9 mouse cellular contexts compared by ENCODE assay signal in genomic region chr6:30551644-30552580, GRCm38 (mm10). TPM values are rescaled to one million over a fixed set of nuclear protein-coding genes. Genes with fewer than 3 reads are reported as not detected.
DNase-seq lines count a peak whose midpoint lies in the region; ATAC-seq and TF ChIP-seq lines count a peak whose summit lies in the region.
"Had no signal": no experiment of that assay in that cellular context is flagged by ENCODE, and none has a peak within 500 bp of the region (broad histone marks: within the 10 kb centered on the region; RNA-seq: fewer than 3 reads in every experiment).

No protein-coding gene starts in this region.

- DNase-seq in layer of hippocampus, adult 11-12 months (ENCODE audit: low spot score): peak; percentile 36
- DNase-seq in layer of hippocampus, adult 8-10 months (ENCODE audit: low spot score in 2 of 2): no peak
- DNase-seq in cerebellum, adult 2 months: peak; percentile 45 to 61
- DNase-seq in forebrain, embryonic 11.5 days (ENCODE audit: low spot score): peak; percentile 77
- DNase-seq in spleen, postnatal 10 days (ENCODE audit: low spot score in 2 of 2): no peak
- DNase-seq in B cell, adult 2 months: no peak

- H3K36me3 ChIP-seq in forebrain, embryonic 11.5 days (ENCODE audit: control insufficient read depth, insufficient read depth, low read length): no peaks in the 10 kb centered on the region
- no peaks in the 10 kb centered on the region for H3K36me3 ChIP-seq in liver, embryonic 12.5 days
- H3K36me3 ChIP-seq: liver, embryonic 15.5 days had no signal

- peaks cover 5% of the 10 kb centered on the region; the same call in 1 of the 2 replicates for H3K4me1 ChIP-seq in cerebellum, adult 2 months (ENCODE audit: control insufficient read depth, insufficient read depth, low read length)
- H3K4me1 ChIP-seq in forebrain, embryonic 11.5 days (replicated peaks; ENCODE audit: control insufficient read depth, insufficient read depth, low read length): peaks cover 18% of the 10 kb centered on the region
- H3K4me1 ChIP-seq in liver, embryonic 12.5 days: 0 out of 2 replicates have a peak, but pooled peaks cover 3% of the 10 kb centered on the region

- peak overlapping the region; percentile 26; the same call in 1 of the 2 replicates for H3K4me2 ChIP-seq in forebrain, embryonic 11.5 days (ENCODE audit: low read depth, low read length, severe bottlenecking)
- 0 out of 2 replicates have a peak overlapping the region, but pooled peaks have one; percentile 11 for H3K4me2 ChIP-seq in liver, embryonic 12.5 days
- H3K4me2 ChIP-seq: liver, embryonic 15.5 days had no signal

- H3K9me3 ChIP-seq in forebrain, embryonic 11.5 days (ENCODE audit: control insufficient read depth, low read length): no peaks in the 10 kb centered on the region; the same call in 1 of the 2 replicates
- H3K9me3 ChIP-seq in liver, embryonic 12.5 days (replicated peaks): no peaks in the 10 kb centered on the region
- H3K9me3 ChIP-seq: liver, embryonic 15.5 days had no signal

- peak; percentile 58 for ATAC-seq in forebrain, embryonic 11.5 days (replicated peaks; ENCODE audit: low FRiP score)
- no peak for ATAC-seq in liver, embryonic 12.5 days
- ATAC-seq in megakaryocyte-erythroid progenitor cell, adult 5-6 weeks (replicated peaks; ENCODE audit: low FRiP score, low TSS enrichment, poor library complexity, severe bottlenecking): no peak

- H3K9ac ChIP-seq in forebrain, embryonic 11.5 days (ENCODE audit: low read length): peak overlapping the region; percentile 58; the same call in 1 of the 2 replicates
- no peak overlapping the region for H3K9ac ChIP-seq in liver, embryonic 12.5 days
- H3K9ac ChIP-seq: liver, embryonic 15.5 days had no signal

- H3K4me3 ChIP-seq in cerebellum, adult 2 months (replicated peaks; ENCODE audit: insufficient read depth, low read depth, low read length): peak overlapping the region; percentile 72
- H3K4me3 ChIP-seq in forebrain, embryonic 11.5 days (ENCODE audit: low read depth, low read length): no peak overlapping the region
- H3K4me3 ChIP-seq in liver, embryonic 12.5 days: no peak overlapping the region
- H3K4me3 ChIP-seq: liver, embryonic 15.5 days had no signal

- TF ChIP-seq POLR2A in cerebellum, adult 2 months (IDR thresholded peaks at IDR 0.05; ENCODE audit: borderline replicate concordance, insufficient read depth, low read length): no peak; the same call in 1 of the 2 replicates

- 4% methylated on average over 23 of the region's 23 CpGs for WGBS in cerebellum, adult 2 months
- WGBS in forebrain, embryonic 11.5 days: 12% methylated on average over 23 of the region's 23 CpGs
- 24% methylated on average over 23 of the region's 23 CpGs for WGBS in liver, embryonic 12.5 days (ENCODE audit: insufficient replicate concordance)

- no peak for TF ChIP-seq CTCF in cerebellum, adult 2 months (IDR thresholded peaks at IDR 0.05; ENCODE audit: borderline replicate concordance, insufficient read depth, low read depth, low read length)

- H3K27ac ChIP-seq in cerebellum, adult 2 months (ENCODE audit: insufficient read depth, low read length): peak overlapping the region; percentile 75
- peak overlapping the region; percentile 84 for H3K27ac ChIP-seq in forebrain, embryonic 11.5 days (ENCODE audit: low read depth, low read length)
- H3K27ac ChIP-seq in liver, embryonic 12.5 days: no peak overlapping the region
- H3K27ac ChIP-seq: liver, embryonic 15.5 days had no signal

- H3K27me3 ChIP-seq in cerebellum, adult 2 months (ENCODE audit: control insufficient read depth, insufficient read depth, low read length): no peaks in the 10 kb centered on the region
- no peaks in the 10 kb centered on the region for H3K27me3 ChIP-seq in forebrain, embryonic 11.5 days (ENCODE audit: control insufficient read depth, insufficient read depth, low read length)
- H3K27me3 ChIP-seq in liver, embryonic 12.5 days (replicated peaks): peaks cover 73% of the 10 kb centered on the region

RNA-seq across cellular contexts. Expression of gene Cpa2, which starts 10.5 kb away (rescaled TPM):
- 1 to 10 TPM; 1.4 to 2.5 (median 1.9) TPM for total RNA-seq in layer of hippocampus, adult 8-10 months (2022)
- polyA plus RNA-seq in cerebellum, adult 2 months (2012; rRNA removed): 7.0 and 7.7 TPM in 2 replicates
- 4.0 TPM in 2 replicates for polyA plus RNA-seq in forebrain, embryonic 11.5 days (2014; fragmentation: Nextera tagmentation; extraction: Ambion mirVana)
- 0.77 and 1.2 TPM in 2 replicates for polyA plus RNA-seq in liver, embryonic 12.5 days (2016; fragmentation: Nextera tagmentation; extraction: Ambion mirVana)
- not detected in 2 replicates for total RNA-seq in megakaryocyte-erythroid progenitor cell, adult 5-6 weeks (2014; fragmentation: Nextera tagmentation)
- total RNA-seq in megakaryocyte-erythroid progenitor cell, adult 5-6 weeks (2017): not detected in 2 replicates

RNA-seq across cellular contexts. Expression of gene Cpa4, which starts 16.3 kb away (rescaled TPM):
- under 1 TPM in 2 of 4 experiments, not detected in 2; 0.13 to 0.16 TPM for total RNA-seq in layer of hippocampus, adult 8-10 months (2022)
- 0.14 and 0.16 TPM in 2 replicates for polyA plus RNA-seq in cerebellum, adult 2 months (2012; rRNA removed)
- 5.4 and 5.6 TPM in 2 replicates for polyA plus RNA-seq in forebrain, embryonic 11.5 days (2014; fragmentation: Nextera tagmentation; extraction: Ambion mirVana)
- polyA plus RNA-seq in liver, embryonic 12.5 days (2016; fragmentation: Nextera tagmentation; extraction: Ambion mirVana): 0.12 and 0.35 TPM in 2 replicates
- total RNA-seq in megakaryocyte-erythroid progenitor cell, adult 5-6 weeks (2014; fragmentation: Nextera tagmentation): not detected in 2 replicates
- total RNA-seq in megakaryocyte-erythroid progenitor cell, adult 5-6 weeks (2017): not detected in 2 replicates

RNA-seq across cellular contexts. Expression of gene Ssmem1, which starts 42.3 kb away (rescaled TPM):
- 1 to 10 TPM in 3 of 4 experiments, under 1 TPM in 1; 0.39 to 1.5 (median 1.1) TPM for total RNA-seq in layer of hippocampus, adult 8-10 months (2022)
- polyA plus RNA-seq in cerebellum, adult 2 months (2012; rRNA removed): 0.08 and 0.17 TPM in 2 replicates
- polyA plus RNA-seq in forebrain, embryonic 11.5 days (2014; fragmentation: Nextera tagmentation; extraction: Ambion mirVana): not detected in 2 replicates
- 0.14 and 0.23 TPM in 2 replicates for polyA plus RNA-seq in liver, embryonic 12.5 days (2016; fragmentation: Nextera tagmentation; extraction: Ambion mirVana)
- total RNA-seq in megakaryocyte-erythroid progenitor cell, adult 5-6 weeks (2014; fragmentation: Nextera tagmentation): not detected in 2 replicates
- total RNA-seq in megakaryocyte-erythroid progenitor cell, adult 5-6 weeks (2017): not detected in 2 replicates

RNA-seq across cellular contexts. Expression of gene Tmem209, which starts 42.3 kb away (rescaled TPM):
- 10 to 100 TPM; 21.4 to 25.7 (median 24.1) TPM for total RNA-seq in layer of hippocampus, adult 8-10 months (2022)
- polyA plus RNA-seq in cerebellum, adult 2 months (2012; rRNA removed): 33.9 and 36.7 TPM in 2 replicates
- polyA plus RNA-seq in forebrain, embryonic 11.5 days (2014; fragmentation: Nextera tagmentation; extraction: Ambion mirVana): 54.2 and 60.2 TPM in 2 replicates
- 29.2 and 30.9 TPM in 2 replicates for polyA plus RNA-seq in liver, embryonic 12.5 days (2016; fragmentation: Nextera tagmentation; extraction: Ambion mirVana)
- total RNA-seq in megakaryocyte-erythroid progenitor cell, adult 5-6 weeks (2014; fragmentation: Nextera tagmentation): 51.7 and 62.6 TPM in 2 replicates
- 35.8 and 46.2 TPM in 2 replicates for total RNA-seq in megakaryocyte-erythroid progenitor cell, adult 5-6 weeks (2017)

RNA-seq across cellular contexts. Expression of gene Cpa5, which starts 58.9 kb away (rescaled TPM):
- not detected for total RNA-seq in layer of hippocampus, adult 8-10 months (2022)
- polyA plus RNA-seq in cerebellum, adult 2 months (2012; rRNA removed): 0.05 TPM in 1 of 2 replicates, not detected in the other
- 0.15 and 0.72 TPM in 2 replicates for polyA plus RNA-seq in forebrain, embryonic 11.5 days (2014; fragmentation: Nextera tagmentation; extraction: Ambion mirVana)
- 0.11 TPM in 1 of 2 replicates, not detected in the other for polyA plus RNA-seq in liver, embryonic 12.5 days (2016; fragmentation: Nextera tagmentation; extraction: Ambion mirVana)
- not detected in 2 replicates for total RNA-seq in megakaryocyte-erythroid progenitor cell, adult 5-6 weeks (2014; fragmentation: Nextera tagmentation)
- not detected in 2 replicates for total RNA-seq in megakaryocyte-erythroid progenitor cell, adult 5-6 weeks (2017)

Comparison
In these comparisons a context has a peak if more than half of its experiments do, and no peak if none do; other contexts are left out.
1. DNase-seq: peak in layer of hippocampus, adult 11-12 months (single experiment), cerebellum, adult 2 months (2 of 2) and forebrain, embryonic 11.5 days (single experiment); none in layer of hippocampus, adult 8-10 months (0 of 2), spleen, postnatal 10 days (0 of 2) and B cell, adult 2 months (0 of 2).